Mouse (Mus musculus): ENCODE results near the gene Slc22a6.

The Slc22a6 gene

DNA sequence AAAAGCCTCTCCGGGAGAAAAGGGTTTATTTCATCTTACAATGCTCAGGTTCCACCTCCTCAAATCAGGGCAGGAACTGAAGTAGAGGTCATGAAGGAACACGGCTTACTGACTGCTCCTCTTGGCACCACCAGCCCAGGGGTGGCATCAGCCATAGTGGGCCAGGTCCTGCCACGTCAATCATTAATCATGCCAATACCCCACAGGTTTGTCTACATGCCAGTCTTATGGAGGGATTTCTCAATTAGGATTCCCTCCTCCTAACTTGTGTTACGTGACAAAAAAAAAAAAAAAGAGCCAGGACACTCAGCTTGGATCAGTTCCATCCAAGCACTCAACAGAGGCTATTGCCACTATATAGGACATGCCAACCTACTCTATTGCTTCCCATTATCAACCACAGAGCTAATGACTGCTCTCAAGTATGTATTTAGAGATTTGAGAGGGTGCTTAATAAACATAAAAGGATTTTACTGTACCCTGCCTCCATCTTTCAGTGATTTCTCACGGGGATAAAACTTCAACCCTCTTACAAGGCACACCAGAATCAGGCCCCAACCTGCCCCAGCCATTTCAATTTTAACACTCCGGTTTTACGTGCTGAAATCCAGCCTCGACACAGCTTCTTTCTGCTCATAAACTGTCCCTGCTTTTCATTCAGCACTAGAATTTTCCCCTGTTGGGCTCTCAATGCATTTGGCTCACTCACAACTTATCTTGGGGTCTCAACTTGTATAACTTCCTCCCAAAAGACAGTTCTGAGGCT, 6.3 kb upstream of the Slc22a6 start:
- DNase-seq = no peak

DNA sequence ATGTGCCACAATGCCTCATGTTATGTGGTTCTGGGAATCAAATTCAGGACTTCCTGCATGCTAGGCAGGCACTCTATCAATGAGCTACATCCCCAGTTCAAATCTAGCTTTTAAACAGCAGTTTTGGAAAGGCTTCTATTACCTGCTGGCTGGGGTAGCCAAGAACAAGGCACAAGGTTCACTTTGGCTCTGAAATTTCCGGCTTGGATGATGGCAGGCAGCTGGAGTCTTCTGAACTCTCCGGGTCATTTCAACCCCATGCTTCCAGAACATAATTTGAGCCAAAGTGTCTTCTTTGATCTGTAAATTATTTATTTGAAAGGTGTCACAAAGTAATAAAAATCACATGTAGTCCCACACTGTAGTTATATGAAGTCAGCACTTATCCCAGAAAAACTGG, 4.7 kb upstream of the Slc22a6 start:
- DNase-seq = no peak

- DNase-seq = no peak
These were observed 3.5 kb upstream of the Slc22a6 start for GRCm38 (mm10) chr19:8614343-8614742.

DNA sequence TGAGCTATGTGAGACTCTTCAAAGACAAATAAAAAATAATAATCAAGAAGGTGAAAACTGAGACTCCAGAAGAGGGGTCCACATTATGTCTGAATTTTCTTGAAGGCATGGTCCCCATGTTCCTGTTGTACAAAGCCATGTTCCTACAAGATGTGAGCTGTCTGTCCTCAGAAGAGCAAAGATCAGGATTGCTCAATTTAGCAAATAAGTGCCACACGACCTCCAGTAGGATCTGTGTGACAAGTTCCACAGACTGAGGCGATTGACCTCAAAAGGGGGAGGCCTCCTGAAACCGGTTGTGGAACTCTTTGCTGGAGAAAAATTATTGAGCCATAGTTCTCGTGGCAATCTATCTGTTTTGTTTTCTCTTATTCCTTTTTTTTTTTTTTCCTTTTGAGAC, 1.5 kb upstream of the Slc22a6 start:
- DNase-seq = no peak

DNA sequence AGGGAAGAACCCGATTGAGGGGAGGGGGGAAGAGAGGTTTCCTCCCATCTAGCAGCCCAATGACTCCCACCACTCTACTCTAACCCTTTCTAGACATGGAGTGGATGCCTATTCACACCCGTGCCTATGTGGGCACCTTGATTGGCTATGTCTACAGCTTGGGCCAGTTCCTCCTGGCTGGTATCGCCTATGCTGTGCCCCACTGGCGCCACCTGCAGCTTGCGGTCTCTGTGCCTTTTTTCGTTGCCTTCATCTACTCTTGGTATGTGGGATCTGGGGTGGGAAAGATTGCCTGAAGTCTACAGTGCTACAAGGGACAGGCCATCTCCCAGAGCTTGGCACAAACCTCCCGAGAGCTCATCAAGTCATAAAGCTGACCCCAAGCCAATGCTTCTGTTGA, 3.3 kb downstream of the Slc22a6 start:
- no peak for DNase-seq

- no peak for DNase-seq
These were observed 12.4 kb downstream of the Slc22a6 start for GRCm38 (mm10) chr19:8630249-8630648.

DNA sequence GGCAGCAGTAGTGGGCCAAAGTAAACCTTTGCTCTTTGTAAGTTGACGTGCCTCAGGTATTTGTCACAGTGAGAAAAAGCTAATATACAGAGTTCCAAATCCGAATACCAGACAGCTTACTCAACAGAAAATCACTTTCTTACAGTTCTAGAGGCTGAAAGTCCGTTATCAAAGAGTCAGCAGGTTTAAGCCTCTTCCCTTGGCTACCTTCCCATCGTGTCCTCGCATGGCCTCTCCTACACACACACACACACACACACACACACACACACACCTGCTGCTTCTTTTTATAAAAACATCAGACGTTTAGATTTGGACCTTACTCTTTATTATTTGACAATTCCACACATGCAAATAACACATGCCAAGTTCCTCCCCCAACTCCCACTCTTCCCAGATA, 13.0 kb downstream of the Slc22a6 start:
- DNase-seq = no peak

DNA sequence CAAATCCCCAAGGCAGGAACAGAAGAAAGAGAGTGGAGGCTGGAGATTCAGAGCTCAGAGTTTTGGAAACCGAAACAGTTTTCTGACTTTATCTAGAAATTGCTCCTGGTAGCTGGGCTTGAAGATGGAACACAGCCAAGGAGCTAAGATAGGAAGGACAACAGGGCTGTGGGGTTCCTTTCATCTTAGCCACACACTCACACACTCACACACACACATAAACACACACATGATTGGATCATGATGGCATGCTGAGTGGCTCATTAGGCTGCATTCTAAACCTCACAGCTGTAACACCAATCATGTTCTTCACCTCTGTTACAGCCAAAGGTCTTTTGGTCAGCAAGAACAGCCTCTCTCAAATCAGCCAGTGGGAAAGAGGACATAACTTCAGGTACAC, 14.2 kb downstream of the Slc22a6 start:
- DNase-seq = no peak

- no peak for DNase-seq
These were observed 24.2 kb downstream of the Slc22a6 start for GRCm38 (mm10) chr19:8642086-8642485.

- DNase-seq = no peak
These were observed 28.6 kb downstream of the Slc22a6 start for GRCm38 (mm10) chr19:8646393-8646792.

DNA sequence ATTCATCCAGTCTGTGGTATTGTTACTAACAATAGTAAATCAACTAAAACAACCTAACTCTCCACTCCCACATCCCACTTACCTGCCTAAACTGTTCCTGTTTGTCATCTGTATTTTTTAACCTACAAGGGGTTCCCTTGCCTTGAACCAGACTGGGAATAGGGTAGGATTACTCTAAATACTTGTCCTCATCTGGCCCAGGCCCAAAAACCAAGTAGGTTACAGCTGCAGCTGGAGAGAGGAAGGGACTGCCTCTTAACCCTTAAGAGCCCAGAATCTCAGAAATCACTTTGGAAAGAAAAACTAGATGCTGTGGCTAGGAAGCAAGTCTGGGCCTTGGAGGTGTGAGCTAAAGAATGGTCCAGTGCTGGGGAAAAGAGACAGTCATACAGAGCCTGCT, 38.0 kb downstream of the Slc22a6 start:
- no peak for DNase-seq

DNA sequence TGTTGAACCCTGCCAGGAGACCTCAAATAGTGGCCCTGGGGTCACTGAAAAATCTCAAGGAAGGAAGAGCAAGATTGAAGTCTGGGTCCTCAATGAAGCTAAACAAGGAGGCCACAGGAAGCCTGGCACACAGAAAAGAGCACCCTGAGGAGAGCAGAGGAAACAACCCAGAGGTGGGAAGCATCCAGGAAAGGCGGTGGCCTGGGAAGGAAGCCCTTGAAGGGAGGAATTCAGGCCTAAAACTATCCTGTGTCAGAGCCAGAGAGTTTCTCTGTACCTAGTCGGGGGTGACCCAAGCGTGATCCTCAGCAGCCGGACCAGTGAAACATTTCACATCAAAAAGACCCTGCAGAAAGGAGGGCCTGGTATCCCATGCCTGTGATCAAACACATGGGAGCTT, 38.5 kb downstream of the Slc22a6 start:
- DNase-seq = no peak

- no peak for DNase-seq
These were observed 44.0 kb downstream of the Slc22a6 start for GRCm38 (mm10) chr19:8661821-8662307.

GRCm38 (mm10) chr19:8662337-8662736, 44.5 kb downstream of the Slc22a6 start:
- DNase-seq = peak; percentile 61 to 69

DNA sequence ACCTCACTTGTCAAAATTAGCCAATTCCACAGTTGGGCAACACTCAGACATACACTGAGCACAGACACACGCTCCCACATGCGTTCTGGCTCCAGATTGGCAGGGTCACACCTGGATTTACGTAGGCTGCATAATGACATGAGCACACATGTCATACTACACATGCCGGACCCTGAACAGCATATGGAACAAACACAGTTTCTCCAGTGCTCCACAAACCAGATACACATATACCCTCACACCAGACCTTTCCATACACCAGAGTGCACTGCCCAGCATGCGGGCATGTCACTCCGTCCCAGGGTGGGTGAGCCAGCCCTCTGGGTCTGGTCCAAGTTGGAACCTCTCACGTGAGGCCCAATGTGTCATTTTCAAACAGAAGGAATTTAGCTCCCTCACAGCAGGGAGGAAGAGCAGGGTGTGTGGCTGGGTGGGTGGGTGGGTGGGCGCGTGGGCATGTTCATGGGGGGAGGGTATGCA, 45.6 kb downstream of the Slc22a6 start, which contains the start of gene Chrm1:
TSS of gene Chrm1 (plus strand) at position 430 of the 480 bp plus-strand sequence.
- peak in 1 of 2 experiments; percentile 27 for DNase-seq

GRCm38 (mm10) chr19:8663911-8664421, 46.1 kb downstream of the Slc22a6 start:
- DNase-seq = no peak

GRCm38 (mm10) chr19:8664859-8665258, 47.0 kb downstream of the Slc22a6 start:
- peak; percentile 46 to 54 for DNase-seq

GRCm38 (mm10) chr19:8665746-8666145, 47.9 kb downstream of the Slc22a6 start:
- DNase-seq = no peak

DNA sequence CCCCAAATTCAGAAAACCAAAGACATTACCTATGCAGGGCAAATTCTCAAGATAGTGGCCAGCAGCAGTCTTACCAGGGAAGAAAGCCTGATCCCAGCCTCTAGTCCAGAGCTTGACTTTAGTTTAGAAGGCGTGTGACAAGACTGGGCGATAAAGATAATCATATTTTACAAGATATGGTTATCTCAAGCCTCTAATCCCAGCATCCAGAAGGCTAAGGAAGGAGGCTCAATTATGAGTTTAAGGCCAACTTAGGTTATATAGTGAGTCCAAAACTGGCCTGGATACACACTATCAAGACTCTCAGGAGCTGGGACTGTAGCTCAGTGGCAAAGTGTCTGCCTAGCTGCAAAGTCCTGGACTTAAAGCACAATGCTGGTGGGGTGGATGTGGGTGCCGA, 55.0 kb downstream of the Slc22a6 start:
- DNase-seq = no peak

GRCm38 (mm10) chr19:8673336-8674063, 55.7 kb downstream of the Slc22a6 start:
- DNase-seq = no peak
